Mouse (Mus musculus) testis, adult 2 months (tissue): ENCODE data around the gene Ptpn7.

ENCODE experiments used
- CTCF ChIP-seq: fragments of 200-500 bp; IDR thresholded peaks from 2 replicates; pipeline ENCODE4 v1.5.1; 2012; ENCODE audit warnings: low read depth, mild to moderate bottlenecking, inconsistent platforms, low read length, moderate library complexity; ENCODE audit not compliant: control insufficient read depth, insufficient read depth, insufficient replicate concordance
- POLR2A ChIP-seq: fragments of 200-500 bp; IDR thresholded peaks from 2 replicates; pipeline ENCODE4 v1.6.1; 2012; ENCODE audit warnings: low read depth, mild to moderate bottlenecking, inconsistent platforms, low read length, moderate library complexity; ENCODE audit not compliant: control insufficient read depth

GRCm38 (mm10) chr1:135173311-135173710 lies 40.8 kb downstream of the Ptpn7 start:
- TF ChIP-seq POLR2A (no peak), CTCF (no peak)
